Comparison of ENCODE assay signal across 15 mouse cellular contexts in the genomic region with DNA sequence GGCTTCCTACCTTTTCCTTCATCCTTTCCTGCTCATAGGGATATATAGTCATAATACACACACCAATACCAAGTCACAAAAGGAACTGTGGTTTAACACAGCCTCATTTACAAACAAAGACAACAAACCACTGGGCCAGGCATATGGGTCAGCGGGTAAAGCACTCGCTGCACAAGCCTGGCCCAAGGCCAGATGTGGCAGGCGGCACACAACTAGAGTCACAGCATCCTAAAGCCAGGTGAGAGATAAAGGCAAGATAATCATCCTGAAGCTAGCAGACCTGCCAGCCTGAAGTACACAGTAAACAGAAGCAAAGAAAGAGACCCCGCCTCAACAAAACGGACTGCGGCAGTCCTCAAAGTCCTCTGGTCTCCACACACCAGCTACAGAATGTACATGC. TPM values are rescaled to one million over a fixed set of nuclear protein-coding genes. Genes with fewer than 3 reads are reported as not detected.
DNase-seq lines count a peak whose midpoint lies in the region; ATAC-seq and TF ChIP-seq lines count a peak whose summit lies in the region.
"Had no signal": no experiment of that assay in that cellular context is flagged by ENCODE, and none has a peak within 500 bp of the region (broad histone marks: within the 10 kb centered on the region; RNA-seq: fewer than 3 reads in every experiment).

No protein-coding gene starts in this region.

- no peak overlapping the region for H3K4me2 ChIP-seq in embryonic facial prominence, embryonic 13.5 days
- no peak overlapping the region for H3K4me2 ChIP-seq in lung, postnatal 0 days (replicated peaks; ENCODE audit: low read depth, low read length)
- no peak overlapping the region for H3K4me2 ChIP-seq in stomach, embryonic 16.5 days (ENCODE audit: low read depth, low read length)
- H3K4me2 ChIP-seq: heart, embryonic 13.5 days; liver, embryonic 12.5 days had no signal

- WGBS in embryonic facial prominence, embryonic 13.5 days = 87% methylated on average over 6 of the region's 6 CpGs
- WGBS in embryonic facial prominence, embryonic 10.5 days = 93% methylated on average over 6 of the region's 6 CpGs
- WGBS in lung, postnatal 0 days = 39% methylated on average over 6 of the region's 6 CpGs
- WGBS in stomach, embryonic 16.5 days = 62% methylated on average over 6 of the region's 6 CpGs

- H3K4me3 ChIP-seq in embryonic facial prominence, embryonic 13.5 days = no peak overlapping the region
- no peak overlapping the region for H3K4me3 ChIP-seq in embryonic facial prominence, embryonic 10.5 days
- H3K4me3 ChIP-seq in lung, postnatal 0 days (ENCODE audit: low read depth, low read length) = no peak overlapping the region
- no peak overlapping the region for H3K4me3 ChIP-seq in stomach, embryonic 16.5 days (replicated peaks; ENCODE audit: low read length)
- H3K4me3 ChIP-seq: heart, embryonic 13.5 days; liver, embryonic 12.5 days; midbrain, embryonic 10.5 days; myocyte had no signal

- no peaks in the 10 kb centered on the region for H3K9me3 ChIP-seq in embryonic facial prominence, embryonic 13.5 days
- no peaks in the 10 kb centered on the region for H3K9me3 ChIP-seq in embryonic facial prominence, embryonic 10.5 days
- H3K9me3 ChIP-seq in lung, postnatal 0 days (ENCODE audit: low read length) = no peaks in the 10 kb centered on the region
- no peaks in the 10 kb centered on the region for H3K9me3 ChIP-seq in stomach, embryonic 16.5 days (replicated peaks; ENCODE audit: control insufficient read depth, low read length)
- H3K9me3 ChIP-seq: heart, embryonic 13.5 days; liver, embryonic 12.5 days; midbrain, embryonic 10.5 days had no signal

- H3K4me1 ChIP-seq in embryonic facial prominence, embryonic 13.5 days = peaks cover 11% of the 10 kb centered on the region; the same call in 1 of the 2 replicates
- no peaks in the 10 kb centered on the region for H3K4me1 ChIP-seq in embryonic facial prominence, embryonic 10.5 days
- peaks cover 4% of the 10 kb centered on the region for H3K4me1 ChIP-seq in lung, postnatal 0 days (ENCODE audit: insufficient read depth, low read depth, low read length)
- H3K4me1 ChIP-seq in stomach, embryonic 16.5 days (ENCODE audit: control insufficient read depth, insufficient read depth, low read length) = peaks cover 12% of the 10 kb centered on the region
- H3K4me1 ChIP-seq: midbrain, embryonic 10.5 days had no signal

- H3K27ac ChIP-seq in embryonic facial prominence, embryonic 13.5 days = 0 out of 2 replicates have a peak overlapping the region, but pooled peaks have one; percentile 1
- no peak overlapping the region for H3K27ac ChIP-seq in embryonic facial prominence, embryonic 10.5 days (replicated peaks)
- peak overlapping the region; percentile 66; the same call in 1 of the 2 replicates for H3K27ac ChIP-seq in lung, postnatal 0 days (ENCODE audit: low read length)
- H3K27ac ChIP-seq in stomach, embryonic 16.5 days (ENCODE audit: low read length) = peak overlapping the region; percentile 34
- H3K27ac ChIP-seq: heart, embryonic 13.5 days; liver, embryonic 12.5 days; midbrain, embryonic 10.5 days had no signal

- DNase-seq in embryonic facial prominence, embryonic 10.5 days (ENCODE audit: low spot score) = no peak
- no peak for DNase-seq in lung, postnatal 0 days (ENCODE audit: low spot score)
- no peak for DNase-seq in lung, postnatal 36 days
- DNase-seq in cerebellum, postnatal 36 days = peak; percentile 36 to 41
- no peak for DNase-seq in kidney, postnatal 10 days
- DNase-seq: forebrain, postnatal 0 days; heart, postnatal 36 days; kidney, adult 9 months; spleen, adult 18-20 months had no signal

- peaks cover 8% of the 10 kb centered on the region for H3K36me3 ChIP-seq in embryonic facial prominence, embryonic 13.5 days
- peaks cover 26% of the 10 kb centered on the region for H3K36me3 ChIP-seq in embryonic facial prominence, embryonic 10.5 days (replicated peaks)
- no peaks in the 10 kb centered on the region for H3K36me3 ChIP-seq in lung, postnatal 0 days (ENCODE audit: insufficient read depth, low read length)
- no peaks in the 10 kb centered on the region for H3K36me3 ChIP-seq in stomach, embryonic 16.5 days (ENCODE audit: control insufficient read depth, insufficient read depth, low read length)
- H3K36me3 ChIP-seq: liver, embryonic 12.5 days had no signal

- TF ChIP-seq CTCF in lung, postnatal 0 days (IDR thresholded peaks at IDR 0.05) = no peak

- no peak overlapping the region for H3K9ac ChIP-seq in embryonic facial prominence, embryonic 13.5 days
- H3K9ac ChIP-seq in lung, postnatal 0 days (replicated peaks; ENCODE audit: low read depth) = no peak overlapping the region
- no peak overlapping the region for H3K9ac ChIP-seq in stomach, embryonic 16.5 days (ENCODE audit: low read length)
- H3K9ac ChIP-seq: forebrain, postnatal 0 days; heart, embryonic 13.5 days; liver, embryonic 12.5 days had no signal

- ATAC-seq in embryonic facial prominence, embryonic 13.5 days (ENCODE audit: insufficient number of reproducible peaks, insufficient read depth, low FRiP score, low TSS enrichment, low read depth) = no peak
- no peak for ATAC-seq in lung, postnatal 0 days
- ATAC-seq in stomach, embryonic 16.5 days (ENCODE audit: insufficient read depth, low FRiP score) = no peak
- ATAC-seq: forebrain, postnatal 0 days had no signal

- TF ChIP-seq EP300 in lung, postnatal 0 days (IDR thresholded peaks at IDR 0.05) = no peak

- H3K27me3 ChIP-seq in embryonic facial prominence, embryonic 13.5 days = no peaks in the 10 kb centered on the region
- H3K27me3 ChIP-seq in embryonic facial prominence, embryonic 10.5 days (replicated peaks; ENCODE audit: low read depth, poor library complexity, severe bottlenecking) = no peaks in the 10 kb centered on the region
- no peaks in the 10 kb centered on the region for H3K27me3 ChIP-seq in lung, postnatal 0 days (replicated peaks; ENCODE audit: insufficient read depth, low read length)
- no peaks in the 10 kb centered on the region for H3K27me3 ChIP-seq in stomach, embryonic 16.5 days (ENCODE audit: control insufficient read depth, insufficient read depth, low read length)
- H3K27me3 ChIP-seq: heart, embryonic 13.5 days; liver, embryonic 12.5 days had no signal

RNA-seq across cellular contexts. Expression of a gene that starts 40.6 kb away (rescaled TPM):
- 46.3 and 47.0 TPM in 2 replicates for polyA plus RNA-seq in embryonic facial prominence, embryonic 13.5 days (2015; fragmentation: Nextera tagmentation; extraction: Ambion mirVana)
- 46.0 and 47.4 TPM in 2 replicates for polyA plus RNA-seq in embryonic facial prominence, embryonic 10.5 days (2016; fragmentation: Nextera tagmentation; extraction: Ambion mirVana)
- 181 and 221 TPM in 2 replicates for polyA plus RNA-seq in lung, postnatal 0 days (2015; fragmentation: Nextera tagmentation; extraction: Ambion mirVana)
- 34.1 and 35.3 TPM in 2 replicates for polyA plus RNA-seq in stomach, embryonic 16.5 days (2015; fragmentation: Nextera tagmentation; extraction: Ambion mirVana)

Comparison
In these comparisons a context has a peak if more than half of its experiments do, and no peak if none do; other contexts are left out.
1. DNase-seq: peak in cerebellum, postnatal 36 days (2 of 2); none in embryonic facial prominence, embryonic 10.5 days (single experiment), lung, postnatal 0 days (single experiment), lung, postnatal 36 days (single experiment) and kidney, postnatal 10 days (single experiment).